Mouse (Mus musculus): Measurements from ENCODE around the gene Pim1.

DNA sequence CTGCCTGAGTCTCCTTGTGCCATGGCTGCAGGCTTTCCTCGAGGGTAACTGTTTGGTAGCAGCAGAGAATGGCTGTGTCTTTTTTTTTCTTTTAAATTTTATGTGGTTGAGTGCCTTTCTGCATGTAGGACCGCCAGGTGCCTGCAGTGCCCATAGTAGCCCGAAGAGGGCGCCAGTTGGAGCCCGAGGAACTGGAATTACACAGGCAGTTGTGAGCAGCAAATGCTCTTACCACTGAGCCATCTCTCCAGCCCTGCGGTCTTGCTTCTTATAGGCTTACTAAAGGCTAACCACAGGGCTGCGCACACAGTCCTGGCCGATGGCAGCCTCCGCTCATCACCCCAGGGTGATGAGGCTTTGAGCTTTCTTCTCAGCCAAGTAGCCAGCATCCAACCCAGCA lies 40.7 kb downstream of the Pim1 start:
- TF ChIP-seq CTCF (conservative IDR thresholded peaks at IDR 0.05; ENCODE audit: low read length) (peak; percentile 97), POU5F1 (IDR thresholded peaks at IDR 0.05; ENCODE audit: borderline replicate concordance, low read length) (no peak), NANOG (IDR thresholded peaks at IDR 0.05; ENCODE audit: borderline replicate concordance, low read length) (no peak)

Data from E14TG2a.4 (cell line).